ENCODE assay signal across 9 mouse cellular contexts in genomic region chr5:29468351-29469065, GRCm38 (mm10). TPM values are rescaled to one million over a fixed set of nuclear protein-coding genes. Genes with fewer than 3 reads are reported as not detected.
DNase-seq lines count a peak whose midpoint lies in the region; ATAC-seq lines count a peak whose summit lies in the region.
"Had no signal": no experiment of that assay in that cellular context is flagged by ENCODE, and none has a peak within 500 bp of the region (broad histone marks: within the 10 kb centered on the region; RNA-seq: fewer than 3 reads in every experiment).

No protein-coding gene starts in this region.

- H3K4me3 ChIP-seq in kidney, embryonic 14.5 days (ENCODE audit: low read length): peak overlapping the region; percentile 40
- peak overlapping the region; percentile 25; the same call in 1 of the 2 replicates for H3K4me3 ChIP-seq in hindbrain, embryonic 15.5 days
- peak overlapping the region; percentile 30 for H3K4me3 ChIP-seq in midbrain, embryonic 16.5 days (ENCODE audit: low read depth, low read length)

- H3K9ac ChIP-seq in kidney, embryonic 14.5 days (ENCODE audit: low read depth, low read length): no peak overlapping the region
- H3K9ac ChIP-seq in hindbrain, embryonic 15.5 days: no peak overlapping the region
- no peak overlapping the region; the same call in 1 of the 2 replicates for H3K9ac ChIP-seq in midbrain, embryonic 16.5 days (ENCODE audit: low read depth, low read length)

- 2% methylated on average over 17 of the region's 17 CpGs for WGBS in kidney, embryonic 14.5 days
- under 1% methylated on average over 17 of the region's 17 CpGs for WGBS in hindbrain, embryonic 15.5 days
- under 1% methylated on average over 17 of the region's 17 CpGs for WGBS in midbrain, embryonic 16.5 days

- DNase-seq in kidney, postnatal 4 days: no peak
- peak; percentile 7 for DNase-seq in embryo, embryonic 11 days
- no peak for DNase-seq in urinary bladder, postnatal 4 days (ENCODE audit: low spot score in 2 of 2)
- DNase-seq in ovary, adult 18-20 months (ENCODE audit: low spot score): no peak
- DNase-seq in cerebellum, adult 18-20 months: no peak

- no peak overlapping the region for H3K27ac ChIP-seq in kidney, embryonic 14.5 days (ENCODE audit: low read depth, low read length)
- no peak overlapping the region for H3K27ac ChIP-seq in hindbrain, embryonic 15.5 days (replicated peaks)
- H3K27ac ChIP-seq in midbrain, embryonic 16.5 days (ENCODE audit: low read length): no peak overlapping the region

- H3K4me1 ChIP-seq in kidney, embryonic 14.5 days (ENCODE audit: control insufficient read depth, insufficient read depth, low read length): no peaks in the 10 kb centered on the region
- peaks cover 9% of the 10 kb centered on the region for H3K4me1 ChIP-seq in hindbrain, embryonic 15.5 days (replicated peaks)
- peaks cover 6% of the 10 kb centered on the region; the same call in 1 of the 2 replicates for H3K4me1 ChIP-seq in midbrain, embryonic 16.5 days (ENCODE audit: control insufficient read depth, insufficient read depth, low read length)

- H3K9me3 ChIP-seq in kidney, embryonic 14.5 days (ENCODE audit: control insufficient read depth, low read length): no peaks in the 10 kb centered on the region
- no peaks in the 10 kb centered on the region for H3K9me3 ChIP-seq in hindbrain, embryonic 15.5 days
- no peaks in the 10 kb centered on the region for H3K9me3 ChIP-seq in midbrain, embryonic 16.5 days (replicated peaks; ENCODE audit: control insufficient read depth, low read length, poor library complexity, severe bottlenecking)

- ATAC-seq in kidney, embryonic 14.5 days (ENCODE audit: low FRiP score, low TSS enrichment): no peak
- no peak for ATAC-seq in hindbrain, embryonic 15.5 days (ENCODE audit: low FRiP score, low read depth)
- no peak for ATAC-seq in midbrain, embryonic 16.5 days

- peaks cover 68% of the 10 kb centered on the region for H3K27me3 ChIP-seq in kidney, embryonic 14.5 days (ENCODE audit: control insufficient read depth, insufficient read depth, low read length)
- peaks cover 72% of the 10 kb centered on the region for H3K27me3 ChIP-seq in hindbrain, embryonic 15.5 days
- peaks cover 51% of the 10 kb centered on the region for H3K27me3 ChIP-seq in midbrain, embryonic 16.5 days (ENCODE audit: control insufficient read depth, insufficient read depth, low read depth, low read length)

- H3K36me3 ChIP-seq in kidney, embryonic 14.5 days (ENCODE audit: control insufficient read depth, insufficient read depth, low read length): no peaks in the 10 kb centered on the region
- H3K36me3 ChIP-seq in hindbrain, embryonic 15.5 days: no peaks in the 10 kb centered on the region
- no peaks in the 10 kb centered on the region for H3K36me3 ChIP-seq in midbrain, embryonic 16.5 days (ENCODE audit: control insufficient read depth, insufficient read depth, low read length)

- peak overlapping the region; percentile 50 for H3K4me2 ChIP-seq in kidney, embryonic 14.5 days (replicated peaks; ENCODE audit: low read depth, low read length)
- peak overlapping the region; percentile 53 for H3K4me2 ChIP-seq in hindbrain, embryonic 15.5 days
- H3K4me2 ChIP-seq in midbrain, embryonic 16.5 days (ENCODE audit: low read length): peak overlapping the region; percentile 56

RNA-seq across cellular contexts. Expression of gene Mnx1, which starts 9.8 kb away (rescaled TPM):
- polyA plus RNA-seq in kidney, embryonic 14.5 days (2014; fragmentation: Nextera tagmentation; extraction: Ambion mirVana): not detected in 2 replicates
- polyA plus RNA-seq in hindbrain, embryonic 15.5 days (2015; fragmentation: Nextera tagmentation; extraction: Ambion mirVana): 0.19 and 0.22 TPM in 2 replicates
- polyA plus RNA-seq in midbrain, embryonic 16.5 days (2015; fragmentation: Nextera tagmentation; extraction: Ambion mirVana): not detected in 2 replicates
- polyA plus RNA-seq: erythroblast, embryonic 14.5 days had no signal

RNA-seq across cellular contexts. Expression of gene Nom1, which starts 34.0 kb away (rescaled TPM):
- 17.5 and 20.7 TPM in 2 replicates for polyA plus RNA-seq in kidney, embryonic 14.5 days (2014; fragmentation: Nextera tagmentation; extraction: Ambion mirVana)
- 17.9 and 19.3 TPM in 2 replicates for polyA plus RNA-seq in hindbrain, embryonic 15.5 days (2015; fragmentation: Nextera tagmentation; extraction: Ambion mirVana)
- 21.1 and 21.3 TPM in 2 replicates for polyA plus RNA-seq in midbrain, embryonic 16.5 days (2015; fragmentation: Nextera tagmentation; extraction: Ambion mirVana)
